Mouse (Mus musculus) spleen, postnatal 36 days (tissue): Measurements from ENCODE around the gene Scnn1a.

Experiments
- DNase-seq, 2 experiments: peaks; one replicate each; pipeline ENCODE4 v3.0.0; 2022; ENCODE audit warnings: low spot score in 2 of 2, mixed read lengths in 1 of 2

Scnn1a gene

DNA sequence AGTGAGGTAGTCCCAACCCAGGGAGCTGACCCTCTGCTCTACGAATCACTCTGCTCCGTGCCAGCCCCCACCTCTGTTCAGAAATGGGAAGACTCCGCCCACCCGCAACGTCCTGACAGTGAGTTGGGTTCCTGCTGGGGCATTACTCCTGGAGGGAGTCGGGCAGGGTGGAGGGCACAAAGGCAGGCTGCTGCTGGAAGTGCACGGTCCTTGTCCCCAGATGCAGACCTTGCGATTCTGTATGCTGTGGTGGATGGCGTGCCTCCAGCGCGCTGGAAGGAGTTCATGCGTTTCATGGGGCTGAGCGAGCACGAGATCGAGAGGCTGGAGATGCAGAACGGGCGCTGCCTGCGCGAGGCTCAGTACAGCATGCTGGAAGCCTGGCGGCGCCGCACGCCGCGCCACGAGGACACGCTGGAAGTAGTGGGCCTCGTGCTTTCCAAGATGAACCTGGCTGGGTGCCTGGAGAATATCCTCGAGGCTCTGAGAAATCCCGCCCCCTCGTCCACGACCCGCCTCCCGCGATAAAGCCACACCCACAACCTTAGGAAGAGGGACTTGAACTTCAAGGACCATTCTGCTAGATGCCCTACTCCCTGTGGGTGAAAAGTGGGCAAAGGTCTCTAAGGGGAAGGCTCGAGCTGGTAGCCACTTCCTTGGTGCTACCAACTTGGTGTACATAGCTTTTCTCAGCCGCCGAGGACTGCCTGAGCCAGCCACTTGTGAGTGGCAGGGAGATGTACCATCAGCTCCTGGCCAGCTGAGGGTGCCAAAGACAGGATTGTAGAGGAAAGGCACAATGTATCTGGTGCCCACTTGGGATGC is 41.2 kb downstream of the Scnn1a start:
- DNase-seq = no peak

DNA sequence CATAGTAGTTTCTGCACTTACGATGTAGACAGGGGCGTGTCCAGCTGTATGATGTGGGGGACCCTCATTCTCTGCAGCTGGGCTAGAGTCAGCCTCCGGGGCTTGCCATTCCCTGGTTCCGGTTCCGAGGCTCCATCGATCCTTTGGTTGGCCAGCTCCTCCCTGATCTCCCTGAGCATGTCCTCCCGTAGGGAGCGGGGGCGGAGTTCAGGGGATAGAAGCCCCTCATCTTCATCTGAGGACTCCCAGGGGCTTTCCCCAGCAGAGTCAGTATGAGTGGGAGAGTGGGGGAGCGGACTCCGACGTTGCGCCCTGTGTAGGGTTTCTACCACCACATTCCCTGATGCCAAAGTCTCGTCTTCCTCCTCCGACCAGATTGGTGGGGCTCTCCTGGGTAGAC is 42.6 kb downstream of the Scnn1a start:
- no peak for DNase-seq

DNA sequence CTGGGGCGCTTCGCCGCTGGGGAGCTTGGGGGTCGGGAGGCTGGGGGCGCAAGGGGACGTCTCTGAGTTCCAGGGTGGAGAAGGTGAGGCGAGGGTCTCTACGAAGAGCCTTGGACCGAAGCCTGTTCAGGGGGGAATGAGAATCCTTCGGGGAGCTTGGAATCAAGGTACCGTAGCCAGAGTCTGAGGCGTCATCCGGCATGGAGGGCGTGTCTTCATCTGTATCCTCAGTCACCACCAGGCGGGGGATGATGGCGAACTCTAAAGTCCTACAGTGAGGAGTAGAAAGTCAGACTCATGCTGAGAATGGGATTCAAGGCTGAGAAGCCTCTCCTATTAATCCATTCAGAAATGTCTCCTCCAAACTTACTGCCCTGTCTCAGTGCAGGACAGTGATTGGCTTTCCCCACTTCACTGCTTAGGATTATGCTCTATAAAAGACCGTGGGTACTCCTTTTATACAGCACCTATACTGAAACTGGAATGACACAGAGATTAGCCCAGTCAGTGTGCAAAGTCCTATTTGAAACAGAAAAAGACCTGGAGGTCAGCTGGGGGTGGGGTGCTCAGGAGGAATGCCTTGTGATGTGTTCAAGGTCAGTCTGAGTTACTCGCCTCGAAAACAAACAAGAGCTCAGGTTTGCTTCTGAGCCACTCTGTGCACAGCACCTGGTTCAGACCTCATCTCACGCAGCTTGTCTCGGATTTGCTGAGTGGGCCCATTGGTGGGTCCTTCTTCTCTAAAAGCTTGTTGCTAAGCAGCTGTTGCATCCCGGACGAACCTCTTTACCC is 43.2 kb downstream of the Scnn1a start:
- no peak for DNase-seq

DNA sequence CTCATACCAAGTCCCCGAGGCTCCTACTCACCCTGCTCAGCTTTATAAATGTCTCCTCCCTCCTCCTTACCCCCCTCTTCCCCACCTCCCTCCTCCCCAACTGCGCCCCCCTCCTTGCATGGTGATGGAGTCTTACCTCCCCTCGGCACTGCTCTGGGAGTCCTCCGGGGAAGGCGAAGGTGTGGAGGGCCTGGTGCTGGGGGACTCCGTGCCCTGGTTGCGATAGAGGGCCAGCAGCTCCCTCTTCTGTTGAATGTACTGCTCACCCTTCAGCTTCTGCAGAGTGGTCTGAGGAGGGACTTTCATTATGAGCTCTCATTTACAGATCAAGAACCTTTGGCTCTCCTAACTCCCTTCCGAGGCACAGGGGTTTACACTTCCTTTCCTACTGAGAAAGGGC is 44.0 kb downstream of the Scnn1a start:
- DNase-seq = no peak

DNA sequence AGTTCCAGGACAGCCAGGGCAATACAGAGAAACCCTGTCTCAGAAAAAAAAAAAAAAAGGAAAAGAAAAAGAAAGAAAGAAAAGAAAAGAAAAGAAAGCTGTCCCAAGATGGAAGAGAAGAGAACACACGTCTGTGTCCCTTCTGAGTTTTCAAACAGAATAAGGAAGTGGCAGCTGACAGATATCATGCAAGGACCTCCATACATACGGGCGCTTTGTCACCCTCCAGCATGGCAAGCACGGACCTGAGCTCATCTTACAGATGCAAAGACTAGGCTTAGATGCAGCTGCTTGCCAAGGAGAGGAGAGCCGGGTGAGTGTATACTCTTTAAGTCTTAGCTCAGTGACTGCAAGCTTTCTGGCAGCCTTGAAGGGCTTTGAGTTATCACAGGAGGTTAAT is 45.1 kb downstream of the Scnn1a start:
- DNase-seq = no peak

DNA sequence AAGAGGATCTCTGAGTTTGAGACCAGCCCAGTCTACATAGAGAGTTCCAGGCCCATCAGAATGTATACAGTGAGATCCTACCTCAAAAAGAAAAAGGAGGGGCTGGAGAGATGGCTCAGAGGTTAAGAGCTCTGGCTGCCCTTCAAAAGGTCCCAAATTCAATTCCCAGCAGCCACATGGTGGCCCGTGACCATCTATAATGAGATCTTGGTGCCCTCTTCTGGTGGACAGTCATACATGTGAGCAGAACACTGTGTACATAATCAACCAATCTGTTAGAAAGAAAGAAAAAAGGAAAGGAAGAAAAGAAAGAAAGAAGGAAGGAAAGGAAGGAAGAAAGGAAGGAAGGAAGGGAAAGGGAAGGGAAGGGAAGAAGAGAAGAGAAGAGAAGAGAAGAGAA is 45.7 kb downstream of the Scnn1a start:
- DNase-seq = no peak

DNA sequence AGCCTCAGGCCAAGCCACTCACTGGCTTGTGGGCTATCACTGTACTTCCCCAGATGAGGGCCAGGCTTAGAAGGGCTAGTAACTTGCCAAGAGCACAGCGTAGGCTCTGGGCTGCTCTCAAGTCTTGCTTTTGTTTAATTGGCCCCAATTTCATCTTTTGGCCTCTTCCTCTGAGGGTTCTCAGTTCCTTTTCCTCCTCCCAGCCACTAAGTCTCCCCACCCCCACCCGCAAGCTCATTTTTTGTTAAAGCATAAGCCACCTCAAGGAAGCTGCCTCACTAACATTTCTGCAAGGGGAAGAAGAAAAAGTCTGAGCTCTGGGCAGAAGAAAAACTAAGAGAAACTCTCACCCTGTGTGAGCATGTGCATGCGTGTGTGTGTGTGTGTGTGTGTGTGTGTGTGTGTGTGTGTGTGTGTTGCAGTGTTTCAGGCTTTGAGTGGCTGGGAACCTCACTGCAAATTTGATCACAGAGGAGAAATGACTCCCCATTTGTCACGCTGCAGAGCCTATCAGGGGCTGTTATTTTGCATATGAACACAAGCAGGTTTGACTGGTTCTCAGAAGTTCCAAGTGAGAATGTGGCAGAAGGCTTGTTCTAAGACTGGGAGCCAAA is 47.4 kb downstream of the Scnn1a start:
- DNase-seq = peak in 1 of 2 experiments; percentile 43

DNA sequence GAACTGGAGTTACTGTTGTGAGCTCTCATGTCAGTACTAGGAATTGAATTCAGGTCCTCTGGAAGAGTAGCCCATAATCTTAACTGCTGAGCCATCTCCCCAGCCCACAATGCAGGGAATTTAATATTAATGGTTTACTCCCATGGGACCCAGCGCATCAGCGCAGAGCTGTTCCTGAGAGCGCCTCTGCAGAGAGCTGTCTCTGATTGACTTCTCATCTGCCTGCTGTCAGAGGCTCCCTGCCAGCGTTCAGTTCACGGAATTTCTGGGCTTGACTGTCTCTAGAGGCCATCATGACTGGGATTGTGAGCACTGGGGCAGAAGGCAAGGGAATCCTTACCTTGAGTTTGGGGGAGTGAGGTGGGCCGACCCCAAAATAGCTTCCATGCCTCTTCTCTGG is 56.6 kb downstream of the Scnn1a start:
- DNase-seq = no peak

DNA sequence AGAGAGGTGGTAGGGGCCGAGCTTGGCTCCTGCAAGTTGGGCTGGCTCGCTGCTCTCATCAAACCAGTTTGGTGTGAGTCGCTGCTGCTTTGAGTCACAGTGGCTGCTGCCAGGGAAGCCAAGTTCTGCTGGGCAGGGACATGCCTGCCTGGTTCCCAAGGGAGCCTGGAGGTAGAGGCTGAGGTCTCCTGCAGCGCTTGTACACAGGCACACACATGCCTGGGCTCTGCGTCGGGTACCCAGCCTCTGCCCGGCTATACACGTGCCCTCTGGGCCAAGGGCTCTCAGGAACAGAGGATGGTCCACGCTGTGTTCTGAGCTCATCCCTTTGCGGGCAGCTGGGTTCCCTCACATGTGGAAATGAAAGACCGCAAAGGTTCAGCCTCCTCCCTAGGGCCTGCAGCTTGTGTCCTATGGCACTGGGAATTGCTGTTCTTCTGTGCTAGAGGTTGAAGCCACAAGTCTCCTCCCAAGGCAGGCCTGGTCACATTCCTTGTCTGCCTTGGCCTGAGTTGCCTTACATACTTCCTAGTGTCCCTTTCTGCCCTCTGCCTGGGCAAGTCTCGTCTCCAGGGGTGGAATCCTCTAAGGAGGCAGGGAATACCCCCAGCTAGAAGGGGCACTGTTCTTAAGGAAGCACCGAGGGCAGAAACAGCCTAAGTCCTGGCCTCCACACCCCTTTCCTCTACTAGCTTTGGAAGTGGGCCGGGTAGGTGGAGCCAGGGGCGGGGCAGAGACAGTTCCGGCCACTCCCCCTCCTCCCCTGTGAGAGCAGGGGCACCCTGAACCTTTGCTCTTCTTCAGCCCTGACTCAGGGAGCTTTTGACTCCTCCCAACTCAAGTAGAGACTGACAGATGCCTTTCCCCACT is 57.4 kb downstream of the Scnn1a start:
- peak; percentile 43 to 48 for DNase-seq

DNA sequence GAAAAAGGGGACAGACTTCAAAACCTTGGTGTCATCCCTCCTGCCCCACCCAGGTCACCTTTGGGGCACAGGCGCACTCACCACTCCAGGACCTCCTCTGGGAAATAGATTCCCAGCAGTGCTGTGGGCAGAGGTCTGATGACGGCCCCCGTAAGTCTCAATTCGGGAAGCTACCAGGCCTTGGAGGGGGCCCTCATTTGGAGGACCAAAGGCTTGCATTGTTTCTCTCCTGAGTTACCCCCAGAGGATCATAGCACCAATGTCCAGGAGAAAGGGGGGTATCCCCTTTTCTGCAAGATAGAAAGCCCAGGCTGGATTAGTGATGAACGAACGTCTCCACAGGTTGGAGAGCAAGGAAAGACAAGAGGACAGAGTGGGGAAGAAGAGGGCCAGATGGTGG is 58.2 kb downstream of the Scnn1a start:
- no peak for DNase-seq

DNA sequence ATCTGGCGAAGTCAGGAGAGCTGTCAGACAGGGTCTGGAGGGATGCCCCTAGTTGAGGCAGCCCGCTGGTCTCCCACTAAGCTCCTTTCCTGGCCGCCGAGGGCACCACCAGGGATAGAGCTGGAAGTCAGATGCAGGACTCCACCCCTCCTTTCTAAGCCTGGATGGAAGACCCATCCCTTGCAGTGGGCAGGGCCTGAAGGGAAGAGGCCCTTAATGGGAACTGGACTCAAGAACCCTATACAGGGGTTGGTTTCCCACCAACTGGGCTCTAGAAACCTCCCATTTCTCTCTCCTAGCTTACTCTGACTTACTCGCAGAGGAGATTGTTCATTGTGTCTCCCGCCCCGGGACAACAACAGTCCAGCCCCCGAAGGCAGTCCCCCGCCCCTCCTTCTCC is 59.3 kb downstream of the Scnn1a start:
- DNase-seq = no peak

DNA sequence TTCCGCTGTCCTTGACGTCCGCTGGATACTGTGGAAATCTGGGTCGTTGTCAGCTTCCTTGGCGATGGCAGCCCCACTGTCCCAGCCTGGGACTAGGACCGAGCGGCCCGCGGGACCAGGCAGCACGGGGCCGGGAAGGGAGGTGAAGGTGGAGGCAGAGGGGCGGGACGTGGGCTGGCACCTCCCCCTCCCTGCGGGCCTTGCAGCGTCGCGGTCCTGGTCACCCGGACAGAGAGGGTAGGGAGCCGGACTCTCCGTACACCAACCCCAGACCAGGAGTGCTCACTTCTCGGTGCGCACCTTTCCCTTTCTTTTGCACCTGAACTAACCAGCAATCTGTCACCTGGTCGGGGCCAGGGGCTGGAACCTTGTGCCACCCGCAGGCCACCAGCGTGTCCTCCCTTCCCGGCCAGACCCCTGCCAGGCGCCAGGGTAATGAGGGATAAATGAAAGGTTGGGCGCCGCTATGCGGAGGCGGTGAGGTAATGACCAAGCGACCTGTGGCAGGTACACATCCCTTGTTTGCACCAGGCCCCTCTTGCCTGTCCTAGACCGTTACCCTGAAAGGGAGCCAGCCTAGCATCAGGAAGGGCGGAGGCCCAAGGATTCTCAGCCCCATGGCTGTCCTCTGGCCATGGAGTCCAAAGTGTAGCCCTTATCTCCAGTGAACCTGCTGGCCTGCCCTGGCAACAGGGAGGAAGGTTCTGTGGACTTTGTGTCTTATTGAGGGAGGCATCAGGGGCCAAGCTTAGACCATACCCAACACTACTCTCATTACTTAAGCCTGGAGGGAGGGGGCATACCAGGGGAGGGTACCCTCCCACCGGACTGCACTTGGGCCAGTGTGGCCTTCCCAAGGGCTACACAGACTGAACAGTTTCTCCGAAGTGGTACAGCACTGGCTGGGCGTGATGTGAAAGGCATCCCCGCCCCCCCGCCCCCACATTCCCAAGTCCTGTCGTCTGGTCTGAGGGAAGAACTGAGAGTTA is 60.2 kb downstream of the Scnn1a start, which contains the start of gene Plekhg6:
Plekhg6 (minus strand) TSS at position 422 of the 989 bp plus-strand sequence.
- no peak for DNase-seq

DNA sequence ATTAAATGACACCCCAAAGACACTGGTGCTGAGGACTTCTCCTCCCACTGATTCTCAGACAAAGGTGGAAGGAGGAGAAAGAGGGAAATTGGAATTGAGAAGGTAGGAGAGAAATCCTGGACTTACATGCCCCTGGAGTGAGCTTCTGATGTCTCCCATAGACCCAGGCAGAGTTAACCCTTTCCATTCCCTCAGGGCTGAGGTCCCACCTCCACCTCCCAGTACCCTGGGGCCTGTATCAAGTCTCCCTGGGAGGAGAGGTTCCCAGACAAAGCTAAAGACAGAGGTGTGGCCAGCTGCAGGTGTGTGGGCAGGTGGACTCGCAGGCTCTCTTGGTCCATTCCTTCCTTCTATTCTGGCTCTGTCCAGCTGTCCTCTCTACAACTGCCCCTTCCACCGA is 61.6 kb downstream of the Scnn1a start:
- no peak for DNase-seq

DNA sequence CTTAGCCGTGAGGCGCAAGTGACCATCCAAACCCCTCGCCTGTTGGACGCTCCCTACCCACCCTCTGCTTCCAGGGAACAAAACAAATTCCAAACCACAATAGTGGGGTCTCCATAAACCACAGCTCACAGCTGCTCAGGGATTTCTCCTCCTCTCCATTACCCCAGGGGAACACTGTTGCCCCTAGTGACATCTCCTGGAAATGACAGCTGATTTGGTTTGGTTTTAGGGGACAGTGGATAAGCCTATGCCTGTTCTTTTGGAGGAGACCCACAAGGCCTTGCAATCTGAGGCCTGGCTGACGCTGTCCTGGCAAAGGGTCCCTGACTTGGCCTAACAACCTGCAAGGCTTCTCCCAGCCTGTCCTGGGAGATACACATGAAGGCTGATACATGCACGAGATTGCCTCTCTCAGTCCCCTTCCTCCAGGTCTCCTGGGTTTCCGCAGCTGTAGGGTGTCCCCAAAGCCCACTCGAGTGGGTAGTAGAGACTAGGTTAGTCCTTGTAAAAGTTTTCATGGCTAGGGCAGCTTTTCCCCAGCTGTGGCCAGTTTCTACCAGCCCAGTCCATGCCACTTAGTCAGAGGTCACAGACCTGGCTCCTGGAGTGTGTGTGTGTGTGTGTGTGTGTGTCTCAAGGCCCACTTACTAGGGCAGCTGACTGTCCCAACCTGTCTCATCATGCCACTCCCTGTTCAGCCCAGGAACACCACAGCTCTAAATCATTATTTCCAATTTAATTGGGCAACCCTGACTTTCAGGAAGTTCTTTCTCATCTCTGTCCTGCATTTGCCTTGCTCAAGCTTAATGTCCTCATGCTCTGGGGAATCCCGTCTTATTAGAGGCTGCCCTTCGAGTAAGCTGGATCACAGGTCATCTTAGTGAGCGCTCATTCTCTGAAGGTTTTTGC is 64.9 kb downstream of the Scnn1a start:
- DNase-seq = no peak

DNA sequence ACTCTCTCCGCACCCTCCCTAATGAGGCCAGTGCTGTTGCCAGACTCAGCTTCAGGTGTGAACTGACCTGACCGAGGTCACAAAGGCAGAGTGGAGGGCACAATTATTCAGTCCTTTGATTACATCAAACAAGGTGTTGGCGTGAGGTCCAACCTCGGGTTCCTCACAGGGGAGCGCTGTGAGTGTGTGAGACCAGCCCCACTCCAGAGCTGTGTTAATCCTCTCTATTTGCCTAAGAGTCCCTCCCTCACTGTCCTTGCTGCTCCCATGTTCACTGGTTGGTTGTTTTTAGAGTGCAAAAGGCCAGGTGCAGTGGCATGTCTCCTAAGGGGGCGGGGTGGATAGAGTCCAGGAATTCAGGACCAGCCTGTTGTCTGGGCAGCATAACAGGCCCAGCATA is 65.6 kb downstream of the Scnn1a start:
- no peak for DNase-seq

DNA sequence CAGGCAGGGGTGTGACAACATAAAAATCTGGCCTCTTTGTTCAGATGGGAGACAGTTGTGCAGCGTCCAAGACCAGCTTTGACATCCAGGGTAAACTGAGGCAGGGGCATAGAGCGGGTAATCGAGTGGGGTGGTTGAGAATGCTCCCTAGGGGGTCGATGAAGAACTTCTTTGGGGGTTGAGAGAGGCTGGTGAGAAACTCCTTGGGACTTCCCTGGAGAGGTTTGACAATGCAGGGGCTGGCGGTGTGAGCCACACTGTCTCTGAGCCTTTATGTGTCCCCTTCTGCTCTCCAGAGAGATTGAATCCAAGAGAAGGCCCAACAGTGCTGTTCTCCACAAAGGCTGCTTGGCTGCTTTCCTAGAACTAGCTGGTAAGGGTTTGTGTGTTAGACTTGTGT is 69.4 kb downstream of the Scnn1a start:
- DNase-seq = no peak
